Mouse (Mus musculus) cerebellum, adult 2 months (tissue): Measurements from ENCODE around the gene Gm20708.

Experiments used
- CTCF ChIP-seq: fragments of 200-500 bp; IDR thresholded peaks from 2 replicates; pipeline ENCODE4 v1.5.1; 2011; ENCODE audit warnings: low read depth, mild to moderate bottlenecking, control low read depth, low read length, moderate library complexity, borderline replicate concordance; ENCODE audit not compliant: insufficient read depth
- POLR2A ChIP-seq: fragments of 200-500 bp; IDR thresholded peaks from 2 replicates; pipeline ENCODE4 v1.6.1; 2011; ENCODE audit warnings: low read length, control low read depth, borderline replicate concordance; ENCODE audit not compliant: insufficient read depth

DNA sequence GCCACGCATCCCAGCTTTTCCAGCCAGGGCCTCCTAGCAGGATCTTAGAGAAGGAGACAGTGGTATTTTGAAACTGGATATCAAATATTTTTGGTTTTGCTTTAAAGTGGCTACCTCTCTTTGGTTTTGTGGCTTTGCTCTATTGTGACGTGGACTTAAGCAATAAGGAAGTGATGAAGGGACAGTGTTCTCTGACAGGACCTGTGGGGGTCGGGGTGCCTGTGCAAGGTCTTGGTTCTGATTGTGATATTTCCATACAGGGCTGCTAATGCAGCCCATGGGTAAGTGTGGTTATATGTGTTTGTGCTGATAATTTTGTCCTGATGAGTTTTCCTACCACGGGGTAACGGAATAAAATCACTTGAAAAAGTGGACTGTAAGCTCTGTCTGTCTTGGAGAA, 45.9 kb downstream of the Gm20708 start:
- TF ChIP-seq POLR2A, result no peak
- no peak for TF ChIP-seq CTCF
